Mouse (Mus musculus): Measurements from ENCODE around the gene Mras.
A peak's percentile ranks its signal among the peaks of the same experiment; 100 is the strongest.

Mras gene

GRCm38 (mm10) chr9:99440941-99441340 lies 3.8 kb upstream of the Mras start:
- no peak for DNase-seq (ENCODE audit: low spot score)

- DNase-seq (ENCODE audit: low spot score), result no peak
Measured at GRCm38 (mm10) chr9:99439064-99439463, 1.9 kb upstream of the Mras start.

- DNase-seq (ENCODE audit: low spot score), result no peak
Measured at GRCm38 (mm10) chr9:99437781-99438565, 792 bp upstream of the Mras start.

- DNase-seq (ENCODE audit: low spot score), result peak; percentile 77
Measured at GRCm38 (mm10) chr9:99436182-99437030, 775 bp downstream of the Mras start.

- DNase-seq (ENCODE audit: low spot score), result no peak
Measured at GRCm38 (mm10) chr9:99435619-99436181, 1.5 kb downstream of the Mras start.

- no peak for DNase-seq (ENCODE audit: low spot score)
Measured at GRCm38 (mm10) chr9:99434892-99435618, 2.1 kb downstream of the Mras start.

GRCm38 (mm10) chr9:99432478-99432877 lies 4.7 kb downstream of the Mras start:
- DNase-seq (ENCODE audit: low spot score), result no peak

- DNase-seq (ENCODE audit: low spot score), result no peak
Measured at GRCm38 (mm10) chr9:99431963-99432362, 5.2 kb downstream of the Mras start.

- DNase-seq (ENCODE audit: low spot score), result no peak
Measured at GRCm38 (mm10) chr9:99431346-99431745, 5.8 kb downstream of the Mras start.

- no peak for DNase-seq (ENCODE audit: low spot score)
Measured at GRCm38 (mm10) chr9:99430806-99431205, 6.4 kb downstream of the Mras start.

- no peak for DNase-seq (ENCODE audit: low spot score)
Measured at GRCm38 (mm10) chr9:99429845-99430244, 7.3 kb downstream of the Mras start.

- no peak for DNase-seq (ENCODE audit: low spot score)
Measured at GRCm38 (mm10) chr9:99428601-99429331, 8.4 kb downstream of the Mras start.

GRCm38 (mm10) chr9:99425262-99425661 lies 11.9 kb downstream of the Mras start:
- peak; percentile 50 for DNase-seq (ENCODE audit: low spot score)

GRCm38 (mm10) chr9:99424574-99424863 lies 12.7 kb downstream of the Mras start:
- no peak for DNase-seq (ENCODE audit: low spot score)

- peak; percentile 90 for DNase-seq (ENCODE audit: low spot score)
Measured at GRCm38 (mm10) chr9:99423692-99424573, 13.2 kb downstream of the Mras start.

GRCm38 (mm10) chr9:99421914-99422313 lies 15.3 kb downstream of the Mras start:
- DNase-seq (ENCODE audit: low spot score), result no peak

- no peak for DNase-seq (ENCODE audit: low spot score)
Measured at GRCm38 (mm10) chr9:99419951-99420701, 17.1 kb downstream of the Mras start.

- DNase-seq (ENCODE audit: low spot score), result no peak
Measured at GRCm38 (mm10) chr9:99418377-99418776, 18.8 kb downstream of the Mras start.

GRCm38 (mm10) chr9:99417288-99417846 lies 19.8 kb downstream of the Mras start:
- no peak for DNase-seq (ENCODE audit: low spot score)

- peak; percentile 42 for DNase-seq (ENCODE audit: low spot score)
Measured at GRCm38 (mm10) chr9:99416809-99417208, 20.4 kb downstream of the Mras start.
